Mouse (Mus musculus): ENCODE results near the gene Col7a1.
A peak's percentile ranks its signal among the peaks of the same experiment; 100 is the strongest.

Col7a1 gene

GRCm38 (mm10) chr9:108953081-108953636, at the start of gene Col7a1:
TSS of gene Col7a1 (plus strand) at chr9:108953586.
- no peak for DNase-seq (ENCODE audit: low read depth, low spot score)

DNA sequence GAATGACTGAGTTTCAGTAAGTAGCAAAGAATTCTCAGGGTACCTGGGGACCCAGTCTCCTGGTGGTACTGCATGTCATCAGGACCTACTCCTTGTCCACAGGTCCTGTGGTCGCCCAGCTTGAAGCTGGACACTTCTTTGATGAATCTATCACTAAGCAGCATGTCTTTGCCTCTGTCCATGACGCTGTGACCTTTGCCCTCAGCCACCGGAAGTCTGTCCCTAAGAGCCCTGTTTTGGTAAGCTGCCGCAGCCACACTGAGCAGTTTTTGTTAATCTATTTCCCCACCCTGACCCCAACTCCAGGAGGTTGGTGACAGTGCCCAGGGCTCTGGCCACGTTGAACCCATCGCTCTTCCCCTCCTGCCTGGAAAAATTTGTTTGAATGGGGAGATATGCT, 41.1 kb upstream of the Col7a1 start:
- DNase-seq (ENCODE audit: low read depth, low spot score), result no peak

DNA sequence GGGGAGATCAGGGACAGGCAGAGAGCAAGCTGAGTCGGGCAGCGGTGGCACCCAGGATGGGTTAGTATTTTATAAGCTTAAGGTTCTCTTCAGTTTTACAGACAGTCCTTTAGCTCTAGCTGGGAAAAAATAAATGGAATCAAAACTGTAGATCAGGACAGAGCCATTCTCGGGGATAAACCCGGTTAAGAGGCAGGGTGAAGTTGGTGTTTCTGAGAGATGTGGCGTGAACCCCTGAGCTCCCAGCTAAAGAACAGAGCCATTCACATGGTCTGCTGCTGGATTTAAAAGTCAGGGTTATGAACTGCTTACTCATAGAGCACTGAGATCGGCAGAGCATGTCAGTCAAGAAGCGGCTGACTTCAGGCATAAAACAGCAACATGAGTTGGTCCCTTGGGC, 40.2 kb upstream of the Col7a1 start:
- no peak for DNase-seq (ENCODE audit: low read depth, low spot score)

DNA sequence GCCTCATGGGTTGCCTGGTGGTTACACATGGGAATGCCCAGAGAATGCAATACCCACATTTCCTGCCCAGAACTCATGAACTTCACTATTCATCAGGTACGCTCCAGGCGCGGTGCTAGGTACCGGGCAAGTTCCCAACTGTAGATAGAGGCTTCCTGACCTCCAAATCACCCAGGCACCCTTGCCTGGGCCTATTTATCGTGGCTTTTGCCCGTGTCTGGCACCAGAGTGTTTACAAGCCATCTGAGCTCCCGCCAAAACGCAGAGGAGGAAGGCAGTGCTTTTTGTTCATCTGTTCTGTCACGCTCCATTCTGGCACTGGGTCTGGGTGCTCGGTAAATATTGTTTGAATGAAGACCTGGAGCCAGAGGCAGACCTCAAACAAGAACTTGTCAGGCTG, 39.8 kb upstream of the Col7a1 start:
- DNase-seq (ENCODE audit: low read depth, low spot score), result no peak

DNA sequence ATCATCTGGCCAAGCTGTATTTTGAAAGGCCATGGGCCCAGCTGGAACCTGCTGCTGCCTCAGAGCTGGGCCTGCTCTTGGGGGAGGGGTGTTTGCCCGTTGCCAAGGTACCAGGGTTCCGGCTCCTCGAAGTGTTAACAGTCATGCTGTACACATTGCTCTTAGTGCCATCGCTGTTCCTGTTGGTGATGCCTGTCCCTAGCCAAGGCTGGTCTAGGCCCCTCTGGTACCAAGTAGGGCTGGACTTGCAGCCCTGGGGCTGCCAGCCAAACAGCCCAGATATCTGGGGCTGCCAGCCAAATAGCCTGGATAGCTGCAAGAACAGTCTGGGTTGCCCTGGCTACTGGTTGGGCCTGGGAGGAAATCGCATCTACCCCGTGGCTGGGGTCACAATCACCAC, 38.9 kb upstream of the Col7a1 start, which contains the start of gene Tmem89:
Tmem89 (plus strand) TSS at position 129 of the 400 bp plus-strand sequence.
- DNase-seq (ENCODE audit: low read depth, low spot score), result no peak

GRCm38 (mm10) chr9:108925897-108926296, 27.5 kb upstream of the Col7a1 start:
- DNase-seq (ENCODE audit: low read depth, low spot score), result no peak

GRCm38 (mm10) chr9:108928424-108928823, 25.0 kb upstream of the Col7a1 start:
- DNase-seq (ENCODE audit: low read depth, low spot score), result no peak

DNA sequence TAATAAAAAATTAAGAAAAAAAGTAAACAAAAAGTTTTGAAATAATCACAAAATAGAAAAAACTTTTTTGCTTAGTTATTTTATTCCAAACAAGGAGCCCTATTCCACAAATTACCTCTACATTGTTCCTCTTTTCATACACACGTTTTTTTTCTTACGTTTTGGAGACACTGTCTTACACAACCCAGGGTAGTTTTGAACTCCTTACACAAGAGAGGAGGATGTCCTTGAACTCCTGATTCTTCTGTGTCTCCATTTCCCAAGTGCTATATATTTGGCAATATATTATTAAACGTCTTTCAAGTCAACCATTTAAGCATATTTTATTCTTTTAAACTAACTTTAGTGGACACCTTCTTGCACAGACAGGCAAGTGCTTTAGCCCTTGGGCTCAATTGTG, 17.4 kb upstream of the Col7a1 start:
- DNase-seq (ENCODE audit: low read depth, low spot score), result no peak

DNA sequence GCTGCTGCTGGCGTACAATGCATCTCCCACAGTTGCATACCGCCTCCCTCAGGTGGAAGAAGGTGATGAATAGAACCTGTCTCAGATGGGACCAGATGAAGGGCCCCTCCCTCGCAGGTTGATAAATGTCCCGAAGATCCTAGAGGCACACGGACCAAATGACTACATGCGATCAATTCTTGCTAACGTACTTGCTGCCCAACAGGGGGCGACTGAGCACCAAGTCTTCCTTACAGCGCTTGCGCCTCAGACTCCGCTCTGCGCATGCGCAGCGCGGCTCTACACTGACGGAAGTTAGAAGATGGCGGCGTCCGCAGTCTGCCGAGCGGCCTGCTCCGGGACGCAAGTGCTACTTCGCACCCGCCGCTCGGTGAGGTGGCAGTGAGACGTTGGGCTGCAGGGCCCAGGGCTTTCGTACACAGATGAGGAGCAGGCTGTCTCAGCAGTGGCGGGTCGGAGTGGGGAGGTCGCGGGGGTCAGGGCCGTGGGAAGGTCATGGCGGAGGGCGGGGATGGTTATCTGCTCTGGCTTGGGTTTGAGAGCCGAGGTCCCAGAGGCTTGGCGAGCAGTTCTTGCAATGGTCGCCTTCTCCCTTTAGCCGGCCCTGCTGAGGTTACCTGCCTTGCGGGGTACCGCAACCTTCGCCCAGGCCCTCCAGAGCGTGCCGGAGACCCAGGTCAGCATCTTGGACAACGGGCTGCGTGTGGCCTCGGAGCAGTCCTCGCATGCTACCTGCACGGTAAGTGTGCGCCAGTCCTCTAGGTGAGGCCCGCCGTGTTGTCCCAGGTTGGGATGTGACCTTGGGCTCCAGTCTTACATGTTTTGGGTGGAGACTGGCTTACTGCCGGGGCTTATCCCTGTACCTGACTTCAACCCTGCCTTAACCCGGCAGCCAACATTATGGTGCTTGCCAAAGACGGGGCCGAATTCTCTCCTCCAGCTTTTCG, 16.7 kb upstream of the Col7a1 start, which contains the start of gene Uqcrc1:
Uqcrc1 (plus strand) TSS at position 216 of the 947 bp plus-strand sequence.
- peak; percentile 98 for DNase-seq (ENCODE audit: low read depth, low spot score)

DNA sequence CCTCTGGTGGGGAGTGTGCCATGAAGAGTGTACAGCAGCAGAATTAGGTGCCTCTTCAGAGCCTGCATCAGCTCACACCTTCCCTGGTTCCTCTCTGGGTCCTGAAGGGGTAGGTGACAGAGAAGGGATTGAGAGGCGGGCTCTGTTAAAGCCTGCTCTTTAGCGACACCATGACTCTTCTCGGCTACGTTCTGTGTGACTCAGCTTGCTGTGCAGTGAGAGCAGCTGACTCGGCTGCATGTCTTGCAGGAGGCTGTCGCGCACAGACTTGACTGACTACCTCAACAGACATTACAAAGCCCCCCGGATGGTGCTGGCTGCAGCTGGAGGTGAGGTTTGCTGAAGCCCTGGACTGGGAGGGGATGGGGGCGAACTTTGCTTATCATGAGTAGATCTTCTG, 8.3 kb upstream of the Col7a1 start:
- DNase-seq (ENCODE audit: low read depth, low spot score), result no peak

GRCm38 (mm10) chr9:108945608-108946007, 7.8 kb upstream of the Col7a1 start:
- DNase-seq (ENCODE audit: low read depth, low spot score), result no peak

DNA sequence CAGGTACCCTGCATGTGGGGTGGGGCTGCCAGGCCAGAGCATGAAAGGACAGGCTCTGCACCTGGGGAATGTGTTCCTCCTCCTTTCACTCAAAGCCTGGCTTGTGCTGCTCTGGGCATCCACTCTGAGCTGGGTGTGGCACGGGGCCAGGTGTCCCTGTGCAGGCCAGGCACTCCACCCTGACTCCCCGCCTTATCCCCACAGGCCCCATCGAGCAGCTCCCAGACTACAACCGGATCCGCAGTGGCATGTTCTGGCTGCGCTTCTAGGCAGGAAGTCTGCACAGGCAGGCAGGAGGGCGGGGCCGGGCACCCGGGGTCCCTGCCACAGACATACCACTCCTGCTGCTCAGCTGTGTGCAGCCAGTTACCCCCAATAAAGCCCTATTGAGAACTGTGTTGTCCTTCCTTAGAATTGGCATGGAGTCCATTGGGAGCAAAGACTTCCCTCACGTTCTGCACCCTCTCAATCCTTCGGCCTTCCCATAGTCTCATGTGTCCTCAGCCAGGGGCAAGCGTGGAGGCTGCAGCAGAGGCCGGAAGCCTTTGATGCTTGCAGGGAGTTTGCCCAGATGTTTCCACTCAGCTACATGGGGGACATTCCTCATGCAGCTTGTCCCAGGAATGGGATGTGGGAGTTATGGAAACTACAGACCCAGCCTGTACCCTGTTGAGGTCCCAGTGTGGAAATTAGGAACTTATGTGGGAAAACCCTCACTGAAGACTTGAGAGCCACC, 4.0 kb upstream of the Col7a1 start:
- DNase-seq (ENCODE audit: low read depth, low spot score), result no peak

- no peak for DNase-seq (ENCODE audit: low read depth, low spot score)
These were observed 3.2 kb upstream of the Col7a1 start for GRCm38 (mm10) chr9:108949967-108950728.

DNA sequence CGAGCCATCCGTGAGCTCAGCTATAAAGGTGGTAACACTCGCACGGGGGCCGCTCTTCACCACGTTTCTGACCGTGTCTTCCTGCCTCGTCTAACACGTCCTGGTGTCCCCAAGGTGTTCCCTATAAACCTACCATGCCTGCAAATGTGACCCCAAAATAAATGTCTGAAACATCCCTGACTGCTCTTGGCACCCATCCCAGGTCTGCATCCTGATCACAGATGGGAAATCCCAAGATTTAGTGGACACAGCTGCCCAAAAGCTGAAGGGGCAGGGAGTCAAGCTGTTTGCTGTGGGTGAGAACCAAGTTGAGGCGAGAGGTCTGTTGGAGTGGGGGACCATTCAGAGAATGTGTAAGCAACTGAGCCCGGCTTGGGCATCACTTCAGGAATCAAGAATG, 1.9 kb downstream of the Col7a1 start:
- no peak for DNase-seq (ENCODE audit: low read depth, low spot score)

- no peak for DNase-seq (ENCODE audit: low read depth, low spot score)
These were observed 2.5 kb downstream of the Col7a1 start for GRCm38 (mm10) chr9:108955846-108956245.

DNA sequence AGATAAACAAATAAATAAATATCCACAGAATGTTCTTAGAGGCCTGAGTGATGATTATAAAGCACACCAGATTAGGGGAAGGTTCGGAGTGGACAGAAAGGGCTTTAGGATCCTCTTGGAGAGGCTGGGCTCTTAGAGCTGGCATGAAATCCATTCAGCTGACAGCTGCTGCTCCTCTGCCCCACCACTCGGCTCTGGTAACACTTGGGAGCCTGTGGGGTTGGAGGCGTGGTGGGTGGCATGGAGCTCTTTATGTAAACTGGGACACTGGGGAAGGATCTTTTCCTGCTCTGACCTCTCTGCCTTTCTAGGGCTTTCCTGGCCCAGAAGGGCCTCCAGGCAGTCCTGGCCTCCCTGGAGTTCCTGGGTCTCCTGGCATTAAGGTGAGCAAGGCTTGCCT, 10.2 kb downstream of the Col7a1 start:
- DNase-seq (ENCODE audit: low read depth, low spot score), result no peak

DNA sequence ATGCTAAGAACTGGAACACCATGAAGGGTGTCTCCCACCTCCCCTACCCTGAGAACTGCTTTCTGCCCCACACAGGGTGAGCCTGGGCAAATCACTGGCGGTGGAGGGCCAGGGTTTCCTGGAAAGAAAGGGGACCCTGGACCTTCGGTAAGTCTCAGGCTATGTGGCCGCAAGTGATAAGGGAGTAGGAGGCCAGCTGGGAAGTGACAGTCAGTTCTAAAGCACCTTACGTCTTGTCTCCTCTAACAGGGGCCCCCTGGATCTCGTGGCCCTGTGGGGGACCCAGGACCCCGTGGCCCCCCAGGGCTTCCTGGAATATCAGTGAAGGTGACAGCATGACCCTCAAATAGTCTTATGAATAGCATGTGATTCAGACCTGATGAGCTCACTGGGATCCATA, 11.0 kb downstream of the Col7a1 start:
- no peak for DNase-seq (ENCODE audit: low read depth, low spot score)

- no peak for DNase-seq (ENCODE audit: low read depth, low spot score)
These were observed 17.2 kb downstream of the Col7a1 start for GRCm38 (mm10) chr9:108970623-108971022.

GRCm38 (mm10) chr9:108976483-108976882, 23.1 kb downstream of the Col7a1 start:
- no peak for DNase-seq (ENCODE audit: low read depth, low spot score)

- no peak for DNase-seq (ENCODE audit: low read depth, low spot score)
These were observed 24.6 kb downstream of the Col7a1 start for GRCm38 (mm10) chr9:108977966-108978365.

GRCm38 (mm10) chr9:108982498-108982897, 29.1 kb downstream of the Col7a1 start:
- no peak for DNase-seq (ENCODE audit: low read depth, low spot score)
